Mouse (Mus musculus): ENCODE measurements around the gene Gpc6.

DNA sequence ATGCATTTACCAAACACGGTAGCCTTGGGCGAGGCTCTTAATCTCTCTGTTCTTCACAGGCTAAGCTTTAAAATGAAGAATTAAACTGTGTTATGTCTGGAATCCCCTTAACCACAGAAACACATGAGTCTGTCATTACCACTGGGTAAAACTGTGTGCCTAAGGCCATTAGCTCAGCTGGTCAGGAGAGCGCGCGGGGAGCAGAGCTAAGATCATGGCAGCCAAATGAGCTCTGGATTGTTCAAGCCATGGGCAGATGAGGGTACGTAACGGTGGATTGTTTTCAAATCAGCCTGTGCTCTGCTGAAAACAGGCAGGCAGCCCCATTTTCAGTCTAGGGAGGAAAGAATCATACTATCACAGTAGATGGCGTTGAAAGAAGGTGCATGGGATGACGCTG lies 859.8 kb downstream of the Gpc6 start:
- no peak for TF ChIP-seq CTCF (IDR thresholded peaks at IDR 0.05; ENCODE audit: insufficient read depth, low read depth, low read length)
- TF ChIP-seq POLR2A (IDR thresholded peaks at IDR 0.05; ENCODE audit: insufficient read depth, low read depth, low read length) = no peak

All from olfactory bulb, adult 2 months (tissue).